Mouse (Mus musculus) liver, embryonic 14.5 days (tissue): ENCODE measurements around the gene Gdpd4.

ENCODE experiments used
- CTCF ChIP-seq: IDR thresholded peaks from 2 replicates; pipeline ENCODE4 v1.5.1; 2016; ENCODE audit warnings: antibody characterized with exemption, low read depth, control low read depth
- EP300 ChIP-seq: IDR thresholded peaks from 2 replicates; pipeline ENCODE4 v1.6.1; 2016; ENCODE audit warnings: antibody characterized with exemption, low read depth

- TF ChIP-seq CTCF (no peak), EP300 (no peak)
These were observed at the start of gene Gdpd4 for GRCm38 (mm10) chr7:97919742-97920141.
